Mouse (Mus musculus) liver, adult 2 months (tissue): ENCODE results near the gene Xpnpep1.

Experiments used
- CTCF ChIP-seq: fragments of 200-500 bp; IDR thresholded peaks from 2 replicates; pipeline ENCODE4 v1.5.1; 2011; ENCODE audit warnings: low read depth, low read length, control low read depth
- POLR2A ChIP-seq: fragments of 200-500 bp; IDR thresholded peaks from 2 replicates; pipeline ENCODE4 v1.6.1; 2011; ENCODE audit warnings: low read length, control low read depth; ENCODE audit not compliant: insufficient read depth; ENCODE audit errors: extremely low read depth

- 0 out of 2 replicates have a peak, but pooled peaks have one; percentile 16 for TF ChIP-seq CTCF
- TF ChIP-seq POLR2A: no peak
Observed at GRCm38 (mm10) chr19:52992880-52993440, 47.1 kb downstream of the Xpnpep1 start.
